Mouse (Mus musculus) embryonic facial prominence, embryonic 12.5 days (tissue): Measurements from ENCODE around the gene Ring1. TPM values are rescaled to one million over a fixed set of nuclear protein-coding genes. Genes with fewer than 3 reads are reported as not detected.
A peak's percentile ranks its signal among the peaks of the same experiment; 100 is the strongest.

ENCODE experiments used
- ATAC-seq: fragments of 200-750 bp; cut with Nextera tagmentation; 2 replicates; pipeline ENCODE4 v1.8.0; 2017; ENCODE audit not compliant: insufficient number of reproducible peaks, insufficient read depth, low FRiP score, low TSS enrichment
- H3K27ac ChIP-seq: fragments of 300-500 bp; sonication (generic); 2 replicates; pipeline ENCODE4 v1.5.1; 2016; ENCODE audit warnings: mild to moderate bottlenecking
- H3K27me3 ChIP-seq: fragments of 300-500 bp; sonication (generic); 2 replicates; pipeline ENCODE4 v1.6.1; 2016; ENCODE audit warnings: mild to moderate bottlenecking, moderate library complexity
- H3K36me3 ChIP-seq: fragments of 300-500 bp; sonication (generic); 2 replicates; pipeline ENCODE4 v1.6.1; 2016; ENCODE audit warnings: mild to moderate bottlenecking
- H3K4me1 ChIP-seq: fragments of 300-500 bp; sonication (generic); 2 replicates; pipeline ENCODE4 v1.6.1; 2016
- H3K4me2 ChIP-seq: fragments of 300-500 bp; sonication (generic); replicated peaks from 2 replicates; pipeline ENCODE4 v1.6.1; 2016; ENCODE audit warnings: mild to moderate bottlenecking, moderate library complexity
- H3K4me3 ChIP-seq: fragments of 300-500 bp; sonication (generic); 2 replicates; pipeline ENCODE4 v1.5.1; 2016; ENCODE audit warnings: mild to moderate bottlenecking
- H3K9ac ChIP-seq: fragments of 300-500 bp; sonication (generic); 2 replicates; pipeline ENCODE4 v1.6.1; 2016; ENCODE audit warnings: mild to moderate bottlenecking, moderate library complexity
- H3K9me3 ChIP-seq: fragments of 300-500 bp; sonication (generic); 2 replicates; pipeline ENCODE4 v1.6.1; 2016; ENCODE audit warnings: mild to moderate bottlenecking, moderate library complexity
- WGBS: fragments of 180-500 bp; shearing (Covaris S2); methylation state at CpG from one replicate; pipeline ENCODE4 v1.1.7; 2016; 5-methylcytosine and 5-hydroxymethylcytosine counted together
- polyA plus RNA-seq: library from polyadenylated mRNA; unstranded; fragments of >200 nt; fragmentation: Nextera tagmentation; extraction: Ambion mirVana; gene quantifications from 2 replicates; pipeline ENCODE4 v1.2.1, GENCODE M21; 2016

Ring1 gene
- polyA plus RNA-seq, result 27.2 and 29.7 TPM in 2 replicates

DNA sequence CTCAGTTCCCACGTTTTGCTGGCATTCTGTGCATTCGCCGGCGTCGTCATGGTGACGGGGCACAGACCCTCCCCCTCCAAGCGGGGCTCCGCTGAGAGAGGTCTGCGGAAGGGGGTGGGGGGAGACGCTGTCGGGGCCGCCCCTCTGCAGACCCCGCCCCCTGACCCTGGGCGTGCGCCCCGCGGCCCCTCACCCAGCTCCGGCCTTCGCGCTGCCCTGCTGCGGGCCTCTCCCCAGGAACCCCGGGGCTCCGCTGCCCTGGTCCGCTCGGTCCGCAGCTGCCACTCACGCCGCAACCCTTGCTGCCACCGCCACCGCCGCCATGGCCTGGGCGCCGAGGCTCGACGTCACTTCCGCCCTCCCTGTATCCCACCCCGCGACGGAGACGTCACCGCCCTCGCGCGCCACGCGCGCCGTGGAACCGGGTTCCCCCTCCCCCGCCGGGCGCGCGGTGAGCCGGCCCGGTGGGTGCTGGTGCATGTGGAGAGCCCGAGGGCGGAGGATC is at the start of gene Ring1:
Gene Ring1, minus strand, starts transcription at position 364 of the 505 bp plus-strand sequence.
- WGBS, result 1% methylated on average over 48 of the region's 58 CpGs
- H3K4me1 ChIP-seq, result peaks cover 48% of the 10 kb centered on the region
- H3K27ac ChIP-seq, result peak within 1 kb of the TSS; percentile 94
- peak within 1 kb of the TSS; percentile 94 for H3K4me2 ChIP-seq
- H3K9ac ChIP-seq, result peak within 1 kb of the TSS; percentile 94
- H3K36me3 ChIP-seq, result peaks cover 41% of the 10 kb centered on the region
- H3K9me3 ChIP-seq, result peaks cover 8% of the 10 kb centered on the region
- peak within 1 kb of the TSS; percentile 70 for H3K4me3 ChIP-seq
- no peaks in the 10 kb centered on the region for H3K27me3 ChIP-seq
- ATAC-seq, result peak; percentile 39; the same call in 1 of the 2 replicates

DNA sequence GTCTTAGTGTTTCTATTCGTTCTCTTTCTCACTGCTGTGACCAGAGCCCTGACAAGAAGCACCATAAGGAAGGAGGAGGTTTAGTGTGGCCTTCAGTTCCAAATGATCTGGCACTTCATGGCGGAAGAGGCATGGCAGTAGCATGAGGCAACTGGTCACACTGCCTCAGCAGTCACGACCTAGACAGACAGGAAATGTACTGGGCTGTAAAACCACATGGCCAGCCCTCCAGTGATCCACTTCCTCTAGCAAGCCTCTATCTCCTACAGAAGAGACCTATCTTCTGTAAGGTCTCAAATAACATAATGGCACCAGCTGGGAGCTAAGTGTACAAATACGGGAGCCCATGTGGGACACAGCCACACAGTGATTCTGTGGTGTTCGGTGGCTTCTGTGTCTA is 47.6 kb upstream of the Ring1 start:
- Histone ChIP-seq H3K27me3 (peaks cover 16% of the 10 kb centered on the region), H3K27ac (no peak overlapping the region), H3K9ac (no peak overlapping the region), H3K4me1 (no peaks in the 10 kb centered on the region), H3K36me3 (no peaks in the 10 kb centered on the region), H3K9me3 (no peaks in the 10 kb centered on the region), H3K4me3 (no peak overlapping the region), H3K4me2 (no peak overlapping the region)
- 68% methylated on average over 5 of the region's 5 CpGs for WGBS
- ATAC-seq, result no peak

DNA sequence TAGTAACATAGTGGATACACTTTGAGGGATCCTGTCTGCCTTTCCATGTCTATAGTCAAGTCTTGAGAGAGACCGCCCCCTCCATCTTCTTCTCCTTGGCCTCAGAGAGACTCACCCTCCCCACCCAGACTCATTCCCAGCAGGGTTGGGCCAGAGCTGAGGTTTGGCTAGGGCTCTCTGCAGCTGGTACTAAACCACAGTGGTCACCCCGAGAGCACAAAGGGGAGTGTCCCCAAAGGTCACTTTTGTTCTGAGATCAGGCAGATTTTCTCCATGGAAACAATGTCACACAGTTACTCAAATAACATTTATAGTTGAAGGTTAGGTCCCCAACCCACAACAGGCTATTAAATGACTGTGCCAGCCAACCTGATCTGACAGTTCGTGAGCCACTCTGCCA is 44.4 kb upstream of the Ring1 start:
- Histone ChIP-seq H3K27me3 (no peaks in the 10 kb centered on the region; the same call in 1 of the 2 replicates), H3K4me1 (no peaks in the 10 kb centered on the region), H3K9me3 (no peaks in the 10 kb centered on the region), H3K9ac (no peak overlapping the region), H3K4me3 (no peak overlapping the region), H3K27ac (no peak overlapping the region), H3K4me2 (no peak overlapping the region), H3K36me3 (no peaks in the 10 kb centered on the region)
- ATAC-seq, result no peak
- WGBS, result 64% methylated on average over 3 of the region's 3 CpGs

DNA sequence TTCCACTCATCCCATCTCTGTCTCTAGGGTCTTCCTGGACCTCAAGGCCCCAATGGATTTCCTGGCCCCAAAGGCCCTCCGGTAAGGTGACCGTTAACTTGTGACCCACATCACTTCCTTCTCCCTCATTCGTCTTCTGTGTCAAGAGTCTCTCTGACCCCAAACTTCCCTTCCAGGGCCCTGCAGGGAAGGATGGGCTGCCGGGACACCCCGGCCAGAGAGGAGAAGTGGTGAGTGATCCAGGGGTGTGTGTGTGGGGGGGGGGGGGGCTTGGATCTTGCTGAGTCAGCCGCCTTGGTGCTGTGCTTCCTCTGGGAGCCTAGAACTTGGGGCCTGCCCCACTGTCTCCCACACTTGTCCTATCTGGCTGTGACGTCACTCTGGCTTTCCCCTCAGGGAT is 32.7 kb upstream of the Ring1 start:
- Histone ChIP-seq H3K4me1 (no peaks in the 10 kb centered on the region), H3K9ac (no peak overlapping the region), H3K4me2 (no peak overlapping the region), H3K36me3 (no peaks in the 10 kb centered on the region), H3K27ac (no peak overlapping the region), H3K4me3 (no peak overlapping the region), H3K9me3 (no peaks in the 10 kb centered on the region), H3K27me3 (no peaks in the 10 kb centered on the region)
- no peak for ATAC-seq
- WGBS, result 67% methylated on average over 7 of the region's 7 CpGs

DNA sequence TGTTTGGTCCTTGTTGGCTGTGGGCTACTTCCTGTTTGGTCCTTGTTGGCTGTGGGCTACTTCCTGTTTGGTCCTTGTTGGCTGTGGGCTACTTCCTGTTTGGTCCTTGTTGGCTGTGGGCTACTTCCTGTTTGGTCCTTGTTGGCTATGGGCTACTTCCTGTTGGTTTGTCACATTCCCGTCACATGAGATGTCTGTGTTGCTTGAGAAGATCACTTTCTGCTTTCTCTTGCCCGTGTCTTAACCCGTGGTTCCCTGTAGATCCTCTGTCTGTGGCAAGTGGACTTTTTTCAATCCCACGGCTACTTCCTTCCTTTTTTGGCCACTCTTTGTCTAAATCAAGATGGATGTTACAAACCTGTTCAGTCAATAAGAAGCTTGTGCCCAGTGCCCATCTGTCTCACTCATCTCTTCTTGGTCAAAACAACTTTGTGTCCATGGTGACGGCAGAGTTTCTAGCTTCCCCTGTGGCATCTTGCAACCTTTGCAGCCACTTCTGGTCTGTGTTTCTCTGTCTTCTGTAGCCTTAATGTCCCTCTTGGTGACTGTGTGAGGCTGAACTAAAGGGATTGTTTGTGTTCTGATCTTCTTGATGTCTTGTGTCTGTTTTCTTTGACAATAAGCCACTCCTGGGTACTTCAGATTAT is 23.0 kb upstream of the Ring1 start:
- no peak for ATAC-seq
- Histone ChIP-seq H3K9me3 (no peaks in the 10 kb centered on the region), H3K4me2 (no peak overlapping the region), H3K4me1 (no peaks in the 10 kb centered on the region), H3K36me3 (no peaks in the 10 kb centered on the region), H3K4me3 (no peak overlapping the region), H3K27ac (no peak overlapping the region), H3K9ac (no peak overlapping the region), H3K27me3 (no peaks in the 10 kb centered on the region)
- 94% methylated on average over 5 of the region's 5 CpGs for WGBS

DNA sequence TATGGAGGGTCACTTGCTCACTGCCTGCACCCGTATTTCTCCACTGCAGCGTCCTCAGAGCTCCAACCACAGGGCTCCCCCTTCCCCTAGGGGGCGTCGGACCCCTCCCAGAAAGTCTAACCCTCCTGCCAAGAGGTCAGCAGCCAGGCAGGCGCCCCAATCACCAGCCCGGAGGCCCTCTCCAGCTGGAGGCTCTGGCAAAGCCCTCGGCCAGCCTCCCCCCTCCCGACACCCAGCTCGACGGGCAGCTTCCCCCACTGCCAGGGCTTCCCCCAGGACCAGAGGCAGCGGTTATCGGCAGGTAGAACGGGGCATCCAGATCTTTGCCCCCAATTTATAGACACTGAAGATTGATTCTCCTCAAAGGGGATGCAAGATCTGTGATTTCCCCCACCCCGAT is 21.5 kb upstream of the Ring1 start:
- Histone ChIP-seq H3K36me3 (no peaks in the 10 kb centered on the region), H3K4me3 (no peak overlapping the region), H3K27me3 (peaks cover 13% of the 10 kb centered on the region), H3K4me2 (no peak overlapping the region), H3K9me3 (no peaks in the 10 kb centered on the region), H3K9ac (no peak overlapping the region), H3K4me1 (peaks cover 8% of the 10 kb centered on the region), H3K27ac (no peak overlapping the region)
- 80% methylated on average over 14 of the region's 14 CpGs for WGBS
- no peak for ATAC-seq

DNA sequence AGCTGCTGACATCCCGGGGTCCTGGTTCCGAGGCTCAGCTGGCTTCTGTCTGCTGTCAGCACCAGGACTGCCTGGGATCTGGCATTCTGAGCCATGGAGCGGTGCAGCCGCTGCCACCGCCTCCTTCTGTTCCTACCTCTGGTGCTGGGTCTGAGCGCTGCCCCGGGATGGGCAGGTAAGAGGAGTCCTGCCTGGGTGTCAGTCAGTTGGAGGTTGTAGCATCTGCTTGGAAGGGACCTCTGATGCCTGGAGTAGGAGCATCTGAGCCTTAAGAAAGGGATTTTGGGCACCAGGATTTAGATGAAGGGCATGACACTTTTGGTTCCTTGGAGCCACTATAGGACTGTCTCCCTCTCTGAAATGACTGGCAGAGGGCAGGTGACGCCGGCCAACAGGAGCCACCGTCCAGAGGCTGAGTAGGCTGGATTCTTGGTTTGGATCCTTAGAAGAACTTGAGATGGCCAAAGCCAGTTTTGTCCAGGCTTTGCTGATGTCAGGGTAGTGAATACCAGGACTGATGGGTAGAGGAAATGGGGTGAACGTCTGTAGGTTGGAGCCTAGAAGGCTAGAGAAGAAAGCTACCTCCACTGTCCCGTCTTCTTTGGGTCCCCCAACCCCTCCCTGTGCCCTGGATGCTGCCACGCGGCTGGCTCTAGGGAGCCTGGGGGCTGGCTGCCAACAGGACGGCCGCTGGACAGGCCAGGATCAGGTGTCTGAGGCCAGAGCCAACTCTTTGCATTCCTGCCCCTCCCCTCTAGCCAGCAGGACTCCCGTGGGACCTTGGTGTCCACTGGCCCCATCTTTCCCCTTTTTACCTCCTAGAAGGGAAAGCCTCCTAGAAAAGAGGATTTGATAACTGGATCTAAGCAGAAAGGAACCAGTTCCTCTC is 15.3 kb upstream of the Ring1 start:
- H3K9me3 ChIP-seq, result no peaks in the 10 kb centered on the region
- peaks cover 25% of the 10 kb centered on the region for H3K27me3 ChIP-seq
- 0 out of 2 replicates have a peak, but pooled peaks have one; percentile 18 for ATAC-seq
- peak overlapping the region; percentile 30; the same call in 1 of the 2 replicates for H3K9ac ChIP-seq
- H3K4me2 ChIP-seq, result peak overlapping the region; percentile 45
- WGBS, result 25% methylated on average over 17 of the region's 17 CpGs
- H3K4me3 ChIP-seq, result peak overlapping the region; percentile 19
- peaks cover 25% of the 10 kb centered on the region for H3K4me1 ChIP-seq
- peaks cover 30% of the 10 kb centered on the region for H3K36me3 ChIP-seq
- H3K27ac ChIP-seq, result no peak overlapping the region

DNA sequence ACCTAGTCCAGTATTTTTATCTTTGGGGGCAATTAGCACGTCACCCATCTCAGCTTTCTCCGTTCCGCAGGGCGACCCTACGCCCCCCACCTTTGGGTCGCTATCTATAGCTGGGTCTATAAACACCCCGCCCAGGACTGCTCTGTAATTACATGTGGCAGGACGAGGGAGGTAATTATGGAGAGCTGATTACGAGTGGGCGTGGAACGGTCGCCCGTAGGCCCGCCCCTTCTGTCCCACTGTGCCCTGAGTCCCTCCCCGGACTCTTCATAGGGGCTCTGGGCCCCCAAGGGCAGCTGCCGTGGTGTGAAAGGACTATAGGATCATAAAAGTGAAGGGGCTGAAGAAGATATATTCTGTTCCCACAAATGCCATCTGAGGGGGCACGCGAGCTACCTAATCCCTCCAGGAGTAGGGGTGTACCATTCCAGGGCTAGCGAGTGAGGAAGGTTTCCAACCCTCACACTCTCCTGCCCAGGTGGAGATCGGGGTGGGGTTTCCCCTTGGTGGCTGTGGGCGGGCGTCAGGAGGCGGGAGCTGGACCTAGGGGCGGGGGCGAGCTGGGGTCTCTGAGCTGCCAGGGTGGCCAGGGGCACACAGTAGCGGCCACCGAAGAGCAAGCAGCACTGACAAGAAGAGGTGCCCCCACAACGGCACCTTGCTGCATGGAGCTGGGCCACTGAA is 14.5 kb upstream of the Ring1 start, which contains the start of gene Col11a2:
Gene Col11a2, plus strand, starts transcription at position 560 of the 684 bp plus-strand sequence.
- Histone ChIP-seq H3K4me2 (peak within 1 kb of the TSS; percentile 45), H3K9me3 (no peaks in the 10 kb centered on the region), H3K36me3 (peaks cover 38% of the 10 kb centered on the region), H3K27me3 (peaks cover 25% of the 10 kb centered on the region), H3K27ac (no peak within 1 kb of the TSS), H3K9ac (peak within 1 kb of the TSS; percentile 30), H3K4me1 (peaks cover 25% of the 10 kb centered on the region), H3K4me3 (peak within 1 kb of the TSS; percentile 19)
- WGBS, result 10% methylated on average over 28 of the region's 28 CpGs
- 0 out of 2 replicates have a peak, but pooled peaks have one; percentile 11 for ATAC-seq

DNA sequence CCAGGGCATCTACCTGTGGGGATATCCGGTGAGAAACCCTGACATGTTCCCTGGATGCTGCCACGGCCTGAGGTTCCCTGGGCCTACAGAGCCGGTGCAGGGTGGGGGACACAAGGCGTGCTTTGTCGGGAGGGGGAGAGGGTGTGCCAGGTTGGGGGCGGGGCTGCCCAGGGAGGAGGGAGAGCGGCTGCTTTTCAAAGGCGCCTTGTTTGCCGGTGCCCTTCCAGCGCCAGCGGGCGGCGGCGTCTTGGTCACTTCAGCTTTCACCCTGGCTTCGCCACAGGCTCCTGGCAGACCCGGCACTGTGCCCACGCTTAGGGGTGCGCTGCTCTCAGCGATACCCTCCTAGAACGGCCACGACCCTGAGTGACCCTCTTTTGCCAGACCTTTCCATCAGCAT is 14.0 kb upstream of the Ring1 start:
- H3K4me3 ChIP-seq, result peak overlapping the region; percentile 19
- no peaks in the 10 kb centered on the region for H3K9me3 ChIP-seq
- 9% methylated on average over 21 of the region's 21 CpGs for WGBS
- H3K36me3 ChIP-seq, result peaks cover 44% of the 10 kb centered on the region
- peak overlapping the region; percentile 45 for H3K4me2 ChIP-seq
- H3K27ac ChIP-seq, result no peak overlapping the region
- peaks cover 25% of the 10 kb centered on the region for H3K27me3 ChIP-seq
- peaks cover 26% of the 10 kb centered on the region for H3K4me1 ChIP-seq
- ATAC-seq, result no peak
- H3K9ac ChIP-seq, result peak overlapping the region; percentile 19; the same call in 1 of the 2 replicates

DNA sequence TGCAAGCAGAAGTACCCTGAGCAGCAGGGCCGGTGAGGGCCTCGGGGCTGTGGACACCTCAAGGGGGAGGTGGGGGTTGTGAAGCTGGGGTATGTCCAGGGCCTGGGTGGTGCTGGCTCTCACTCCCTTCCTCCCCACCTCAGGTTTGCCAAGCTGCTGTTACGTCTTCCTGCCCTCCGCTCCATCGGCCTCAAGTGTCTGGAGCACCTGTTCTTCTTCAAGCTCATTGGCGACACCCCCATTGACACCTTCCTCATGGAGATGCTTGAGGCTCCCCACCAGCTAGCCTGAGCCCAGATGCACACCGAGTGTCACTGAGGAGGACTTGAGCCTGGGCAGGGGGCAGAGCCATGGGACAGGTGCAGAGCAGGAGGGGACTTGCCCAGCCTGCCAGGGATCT is 12.8 kb upstream of the Ring1 start:
- H3K27ac ChIP-seq, result no peak overlapping the region
- H3K4me1 ChIP-seq, result peaks cover 34% of the 10 kb centered on the region
- H3K4me3 ChIP-seq, result no peak overlapping the region
- H3K27me3 ChIP-seq, result peaks cover 23% of the 10 kb centered on the region
- ATAC-seq, result no peak
- H3K36me3 ChIP-seq, result peaks cover 45% of the 10 kb centered on the region
- no peak overlapping the region for H3K9ac ChIP-seq
- WGBS, result 94% methylated on average over 7 of the region's 7 CpGs
- no peaks in the 10 kb centered on the region for H3K9me3 ChIP-seq
- H3K4me2 ChIP-seq, result no peak overlapping the region

DNA sequence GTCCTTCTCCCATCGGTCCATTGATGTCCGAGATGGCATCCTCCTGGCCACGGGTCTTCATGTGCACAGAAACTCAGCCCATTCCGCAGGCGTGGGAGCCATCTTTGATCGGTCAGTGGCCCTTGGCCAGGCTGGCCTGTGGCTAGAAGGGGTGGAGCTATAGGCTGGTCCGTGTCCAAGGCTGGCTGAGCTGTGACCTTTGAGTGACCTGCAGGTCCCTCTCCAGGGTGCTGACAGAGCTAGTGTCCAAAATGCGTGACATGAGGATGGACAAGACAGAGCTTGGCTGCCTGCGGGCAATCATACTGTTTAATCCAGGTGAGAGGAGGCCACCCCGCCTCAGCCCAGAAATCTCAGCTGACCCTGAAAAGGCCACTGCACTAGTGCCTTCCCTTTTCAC is 12.2 kb upstream of the Ring1 start:
- Histone ChIP-seq H3K4me1 (peaks cover 34% of the 10 kb centered on the region), H3K4me2 (no peak overlapping the region), H3K4me3 (no peak overlapping the region), H3K36me3 (peaks cover 45% of the 10 kb centered on the region), H3K27ac (no peak overlapping the region), H3K27me3 (peaks cover 18% of the 10 kb centered on the region), H3K9me3 (no peaks in the 10 kb centered on the region), H3K9ac (no peak overlapping the region)
- WGBS, result 75% methylated on average over 10 of the region's 10 CpGs
- ATAC-seq, result no peak
